Mouse (Mus musculus) liver, postnatal 0 days (tissue): ENCODE data around the gene Foxa3. TPM values are rescaled to one million over a fixed set of nuclear protein-coding genes. Genes with fewer than 3 reads are reported as not detected.
"Not testable (repeated sequence)": the region's sequence is repeated elsewhere in the genome, so short reads cannot be mapped to it uniquely, and the experiment has no call there.

Experiments used
- ATAC-seq: fragments of 200-750 bp; cut with Nextera tagmentation; 2 replicates; pipeline ENCODE4 v1.8.0; 2017; ENCODE audit warnings: mild to moderate bottlenecking, moderate library complexity
- DNase-seq: peaks from one replicate; pipeline ENCODE4 v3.0.0-alpha.2; 2016
- H3K27ac ChIP-seq: fragments of 300-500 bp; sonication (generic); 2 replicates; pipeline ENCODE4 v1.5.1; 2014; ENCODE audit warnings: antibody characterized with exemption, moderate library complexity, mild to moderate bottlenecking, low read depth
- H3K27me3 ChIP-seq: fragments of 300-500 bp; sonication (generic); 2 replicates; pipeline ENCODE4 v1.6.1; 2014; ENCODE audit warnings: low read length, control low read depth, mixed read lengths; ENCODE audit not compliant: insufficient read depth
- H3K36me3 ChIP-seq: fragments of 300-500 bp; sonication (generic); replicated peaks from 2 replicates; pipeline ENCODE4 v1.6.1; 2014; ENCODE audit warnings: mild to moderate bottlenecking, control low read depth, low read length, moderate library complexity, mixed read lengths; ENCODE audit not compliant: insufficient read depth
- H3K4me1 ChIP-seq: fragments of 300-500 bp; sonication (generic); 2 replicates; pipeline ENCODE4 v1.6.1; 2014; ENCODE audit warnings: antibody characterized with exemption, mild to moderate bottlenecking, control low read depth; ENCODE audit not compliant: insufficient read depth
- H3K4me2 ChIP-seq: fragments of 300-500 bp; sonication (generic); 2 replicates; pipeline ENCODE4 v1.6.1; 2014; ENCODE audit warnings: low read depth, mild to moderate bottlenecking, low read length, moderate library complexity, mixed read lengths
- H3K4me3 ChIP-seq: fragments of 300-500 bp; sonication (generic); 2 replicates; pipeline ENCODE4 v1.5.1; 2014; ENCODE audit warnings: low read depth, low read length
- H3K9ac ChIP-seq: fragments of 300-500 bp; sonication (generic); replicated peaks from 2 replicates; pipeline ENCODE4 v1.6.1; 2014; ENCODE audit warnings: mild to moderate bottlenecking, moderate library complexity
- H3K9me3 ChIP-seq: fragments of 300-500 bp; sonication (generic); 2 replicates; pipeline ENCODE4 v1.6.1; 2016; ENCODE audit warnings: mild to moderate bottlenecking, control low read depth, low read length, mixed read lengths
- CTCF ChIP-seq: sonication (generic); IDR thresholded peaks from 2 replicates; pipeline ENCODE4 v1.5.1; 2016; ENCODE audit warnings: antibody characterized with exemption, low read depth
- EP300 ChIP-seq: IDR thresholded peaks from 2 replicates; pipeline ENCODE4 v1.6.1; 2016; ENCODE audit warnings: antibody characterized with exemption, low read depth, mild to moderate bottlenecking
- WGBS: fragments of 180-500 bp; shearing (Covaris S2); extraction: QIAGEN DNeasy Blood & Tissue Kit; methylation state at CpG from one replicate; pipeline ENCODE4 v1.1.7; 2014; ENCODE audit not compliant: insufficient replicate concordance; 5-methylcytosine and 5-hydroxymethylcytosine counted together
- polyA plus RNA-seq: library from polyadenylated mRNA; unstranded; fragments of >200 nt; fragmentation: Nextera tagmentation; extraction: Ambion mirVana; gene quantifications from 2 replicates; pipeline ENCODE4 v1.2.1, GENCODE M21; 2015

Gene Foxa3
- 61.0 and 84.0 TPM in 2 replicates for polyA plus RNA-seq

- 2% methylated on average over 29 of the region's 30 CpGs for WGBS
- ATAC-seq = peak; percentile 65
- H3K4me3 ChIP-seq = peak within 1 kb of the TSS; percentile 100
- peak within 1 kb of the TSS; percentile 97 for H3K9ac ChIP-seq
- TF ChIP-seq EP300 = no peak; the same call in 1 of the 2 replicates
- TF ChIP-seq CTCF = peak; percentile 64
- peak; percentile 83 for DNase-seq
- peaks cover 24% of the 10 kb centered on the region for H3K4me1 ChIP-seq
- no peaks in the 10 kb centered on the region for H3K36me3 ChIP-seq
- H3K27ac ChIP-seq = peak within 1 kb of the TSS; percentile 87
- H3K27me3 ChIP-seq = peaks cover 16% of the 10 kb centered on the region
- H3K9me3 ChIP-seq = no peaks in the 10 kb centered on the region
- H3K4me2 ChIP-seq = peak within 1 kb of the TSS; percentile 98
These were observed at the start of gene Foxa3 for GRCm38 (mm10) chr7:19023357-19023814. Foxa3 (minus strand) TSS chr7:19023538.

DNA sequence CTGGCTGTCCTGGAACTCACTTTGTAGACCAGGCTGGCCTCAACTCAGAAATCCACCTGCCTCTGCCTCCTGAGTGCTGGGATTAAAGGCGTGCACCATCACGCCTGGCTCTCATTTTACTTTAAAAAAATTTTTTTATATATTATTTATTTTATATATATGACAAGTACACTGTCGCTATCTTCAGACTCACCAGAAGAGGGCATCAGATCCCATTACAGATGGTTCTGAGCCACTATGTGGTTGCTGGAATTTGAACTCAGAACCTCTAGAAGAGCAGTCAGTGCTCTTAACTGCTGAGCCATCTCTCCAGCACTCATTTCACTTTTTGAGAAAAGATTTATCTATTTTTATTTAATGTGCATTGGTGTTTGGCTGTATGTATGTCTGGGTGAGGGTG is 47.7 kb upstream of the Foxa3 start:
- H3K9me3 ChIP-seq, H3K4me2 ChIP-seq, DNase-seq, H3K27ac ChIP-seq, H3K4me1 ChIP-seq, H3K36me3 ChIP-seq, H3K9ac ChIP-seq, ATAC-seq, H3K4me3 ChIP-seq: not testable (repeated sequence)
- TF ChIP-seq CTCF = peak; percentile 46
- whole genome bisulfite sequencing = 42% methylated on average over 3 of the region's 3 CpGs
- peaks cover 42% of the 10 kb centered on the region for H3K27me3 ChIP-seq

GRCm38 (mm10) chr7:19069500-19069899 is 46.2 kb upstream of the Foxa3 start:
- H3K36me3 ChIP-seq = no peaks in the 10 kb centered on the region
- peaks cover 53% of the 10 kb centered on the region for H3K27me3 ChIP-seq
- H3K27ac ChIP-seq = no peak overlapping the region
- H3K4me3 ChIP-seq = no peak overlapping the region
- DNase-seq (peak; percentile 58), ATAC-seq (no peak)
- H3K4me1 ChIP-seq = no peaks in the 10 kb centered on the region
- H3K4me2 ChIP-seq = no peak overlapping the region
- TF ChIP-seq CTCF (peak; percentile 74), EP300 (no peak)
- no peak overlapping the region for H3K9ac ChIP-seq
- no peaks in the 10 kb centered on the region for H3K9me3 ChIP-seq
- 46% methylated on average over 3 of the region's 3 CpGs for WGBS

GRCm38 (mm10) chr7:19068707-19069106 is 45.4 kb upstream of the Foxa3 start:
- Histone ChIP-seq H3K4me1 (no peaks in the 10 kb centered on the region), H3K9ac (no peak overlapping the region), H3K4me2 (no peak overlapping the region), H3K27ac (no peak overlapping the region), H3K36me3 (no peaks in the 10 kb centered on the region), H3K9me3 (no peaks in the 10 kb centered on the region), H3K27me3 (peaks cover 47% of the 10 kb centered on the region), H3K4me3 (no peak overlapping the region)
- no peak for TF ChIP-seq EP300
- peak; percentile 86 for TF ChIP-seq CTCF
- DNase-seq = peak; percentile 84
- no peak for ATAC-seq
- WGBS = 5% methylated on average over 2 of the region's 2 CpGs

DNA sequence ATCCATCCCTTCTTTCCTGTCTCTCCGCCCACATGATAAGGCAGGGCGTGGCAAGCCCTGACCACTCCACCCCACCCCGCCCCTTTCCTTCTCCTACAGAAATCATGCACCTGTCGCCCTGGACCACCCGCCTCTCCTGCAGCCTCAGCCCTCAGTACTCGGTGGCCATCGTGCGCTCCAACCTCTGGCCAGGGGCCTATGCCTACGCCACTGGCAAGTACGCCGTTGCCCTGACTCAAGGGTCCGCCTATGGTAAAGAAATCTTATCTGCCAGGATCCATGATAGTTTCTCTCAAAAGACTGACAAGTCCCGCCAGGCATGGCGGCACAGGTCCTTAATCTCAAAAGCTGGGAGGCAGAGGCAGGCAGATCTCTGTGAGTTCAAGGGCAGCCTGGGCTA is 44.6 kb upstream of the Foxa3 start:
- Histone ChIP-seq H3K36me3 (no peaks in the 10 kb centered on the region), H3K9ac (no peak overlapping the region), H3K27me3 (peaks cover 41% of the 10 kb centered on the region), H3K4me1 (no peaks in the 10 kb centered on the region), H3K4me3 (no peak overlapping the region), H3K9me3 (no peaks in the 10 kb centered on the region), H3K4me2 (no peak overlapping the region), H3K27ac (no peak overlapping the region)
- no peak for TF ChIP-seq CTCF
- TF ChIP-seq EP300 = no peak
- DNase-seq (no peak), ATAC-seq (no peak)
- 62% methylated on average over 13 of the region's 14 CpGs for WGBS

DNA sequence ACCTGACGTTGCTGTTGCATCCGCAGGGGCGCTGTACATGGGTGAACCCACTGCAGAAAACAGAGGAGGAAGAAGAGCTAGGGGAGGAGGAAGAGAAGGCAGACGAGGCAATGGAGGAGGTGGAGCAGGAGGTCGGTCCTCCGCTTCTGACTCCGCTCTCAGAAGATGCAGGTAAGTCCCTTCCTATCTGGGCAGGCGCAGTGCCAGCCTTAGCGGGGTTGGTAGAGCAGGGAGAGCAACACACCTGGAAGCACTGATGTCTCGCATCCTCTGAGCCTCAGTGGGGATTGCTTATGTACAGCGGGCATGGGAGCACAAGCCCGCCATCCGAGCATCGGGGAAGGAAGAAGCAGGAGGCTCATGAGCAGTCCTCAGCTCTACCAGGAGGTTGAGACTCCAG is 43.7 kb upstream of the Foxa3 start:
- Histone ChIP-seq H3K9me3 (no peaks in the 10 kb centered on the region), H3K27me3 (peaks cover 37% of the 10 kb centered on the region), H3K4me3 (no peak overlapping the region), H3K4me2 (no peak overlapping the region), H3K9ac (no peak overlapping the region), H3K27ac (no peak overlapping the region), H3K36me3 (no peaks in the 10 kb centered on the region), H3K4me1 (no peaks in the 10 kb centered on the region)
- 36% methylated on average over 14 of the region's 14 CpGs for WGBS
- TF ChIP-seq EP300 (no peak), CTCF (no peak)
- ATAC-seq = no peak
- DNase-seq = no peak

DNA sequence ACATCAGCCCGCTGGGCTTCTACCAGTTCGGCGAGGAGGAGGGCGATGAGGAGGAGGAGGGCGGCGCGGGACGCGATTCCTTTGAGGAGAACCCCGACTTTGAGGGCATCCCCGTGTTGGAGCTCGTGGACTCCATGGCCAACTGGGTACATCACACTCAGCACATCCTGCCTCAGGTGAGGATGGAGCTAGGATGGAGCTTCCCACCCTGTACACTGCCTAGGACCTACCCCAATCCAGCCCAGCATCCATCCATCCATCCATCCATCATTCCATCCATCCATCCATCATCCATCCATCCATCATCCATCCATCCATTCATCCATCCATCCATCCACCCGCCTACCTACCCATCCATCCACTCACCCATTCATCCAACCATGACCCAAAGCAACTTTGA is 42.6 kb upstream of the Foxa3 start:
- H3K4me1 ChIP-seq = no peaks in the 10 kb centered on the region
- no peak overlapping the region for H3K9ac ChIP-seq
- TF ChIP-seq CTCF = no peak
- TF ChIP-seq EP300 = no peak
- H3K27ac ChIP-seq = no peak overlapping the region
- no peaks in the 10 kb centered on the region for H3K9me3 ChIP-seq
- WGBS = 47% methylated on average over 12 of the region's 13 CpGs
- DNase-seq (peak; percentile 13), ATAC-seq (no peak)
- peaks cover 37% of the 10 kb centered on the region for H3K27me3 ChIP-seq
- no peak overlapping the region for H3K4me2 ChIP-seq
- H3K36me3 ChIP-seq = no peaks in the 10 kb centered on the region
- no peak overlapping the region for H3K4me3 ChIP-seq
